Mouse (Mus musculus) telencephalon, adult 2 months (tissue): ENCODE results near the gene Plekhm3.

Source experiments
- DNase-seq: peaks from one replicate; pipeline ENCODE4 v3.0.0-alpha.2; 2011; ENCODE audit warnings: low read depth, low spot score

Gene Plekhm3

DNA sequence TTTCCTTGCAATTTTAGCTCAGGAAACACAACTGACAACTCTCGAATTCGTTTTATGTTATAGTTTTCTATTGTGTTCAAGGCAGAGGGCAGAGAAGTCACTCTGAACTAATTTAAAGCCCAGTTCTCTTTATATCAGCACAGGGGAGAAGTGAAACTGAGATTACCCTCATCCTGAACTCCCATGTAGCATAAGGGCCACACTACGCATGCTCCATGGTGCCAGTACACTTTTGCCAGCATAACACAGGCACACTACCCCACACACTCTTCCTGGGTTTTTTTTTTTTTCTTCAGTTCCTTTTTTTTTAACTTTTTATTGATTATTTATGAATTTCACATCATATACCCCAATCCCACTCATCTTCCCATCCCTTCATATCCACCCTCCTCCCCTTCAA is 28.1 kb downstream of the Plekhm3 start:
- DNase-seq, result no peak

- DNase-seq, result no peak
Measured at GRCm38 (mm10) chr1:64927437-64928274, 29.0 kb downstream of the Plekhm3 start.

DNA sequence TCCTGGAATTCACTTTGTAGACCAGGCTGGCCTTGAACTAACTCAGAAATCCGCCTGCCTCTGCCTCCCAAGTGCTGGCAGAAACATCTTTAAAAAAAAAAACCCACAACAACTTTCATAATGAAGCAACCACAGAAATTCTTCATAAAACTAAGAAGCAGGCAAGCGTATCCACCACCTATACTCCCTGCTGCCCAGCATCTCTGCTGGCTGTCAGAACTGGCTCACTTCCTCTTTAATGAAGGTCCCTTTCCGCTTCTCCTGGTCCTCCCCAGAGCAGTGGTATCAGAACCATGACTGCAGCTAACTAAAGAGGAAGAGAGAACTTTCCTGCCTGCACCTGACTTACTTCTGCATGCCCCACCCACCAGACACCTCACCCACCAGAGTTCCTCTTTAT is 31.0 kb downstream of the Plekhm3 start:
- no peak for DNase-seq

- no peak for DNase-seq
Measured at GRCm38 (mm10) chr1:64924283-64924682, 32.3 kb downstream of the Plekhm3 start.

GRCm38 (mm10) chr1:64918810-64919528 is 37.7 kb downstream of the Plekhm3 start:
- DNase-seq, result peak; percentile 78

GRCm38 (mm10) chr1:64917966-64918365 is 38.7 kb downstream of the Plekhm3 start:
- DNase-seq, result no peak

DNA sequence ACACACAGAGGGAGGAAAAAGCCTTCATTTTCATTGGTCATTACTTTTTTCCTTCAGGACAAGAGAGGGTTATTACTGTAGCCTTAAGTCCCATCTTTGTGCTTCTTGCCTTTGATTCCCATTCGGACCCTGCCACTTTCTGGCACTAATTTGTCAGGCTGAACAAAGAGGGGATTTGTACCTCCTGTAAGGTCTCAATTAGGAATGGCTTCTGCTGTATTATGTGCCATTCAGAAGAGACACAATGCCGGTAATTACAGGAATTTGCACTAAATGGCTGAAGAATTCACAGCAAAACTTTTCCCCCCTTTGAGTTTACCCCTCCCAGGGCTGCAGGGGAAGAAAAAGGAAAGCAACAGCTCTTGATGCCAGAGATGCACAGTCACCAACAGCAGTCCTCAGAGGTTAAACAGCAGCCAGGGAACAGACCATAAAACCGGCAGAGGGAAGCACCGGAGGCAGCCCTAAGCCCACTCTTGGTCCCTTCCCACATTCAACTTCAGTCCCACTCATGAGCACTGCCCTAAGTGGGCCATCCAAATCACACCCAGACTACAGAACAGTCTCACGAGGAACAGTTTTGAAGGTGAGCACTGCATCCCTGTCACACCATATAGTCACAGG is 39.6 kb downstream of the Plekhm3 start:
- DNase-seq, result no peak

DNA sequence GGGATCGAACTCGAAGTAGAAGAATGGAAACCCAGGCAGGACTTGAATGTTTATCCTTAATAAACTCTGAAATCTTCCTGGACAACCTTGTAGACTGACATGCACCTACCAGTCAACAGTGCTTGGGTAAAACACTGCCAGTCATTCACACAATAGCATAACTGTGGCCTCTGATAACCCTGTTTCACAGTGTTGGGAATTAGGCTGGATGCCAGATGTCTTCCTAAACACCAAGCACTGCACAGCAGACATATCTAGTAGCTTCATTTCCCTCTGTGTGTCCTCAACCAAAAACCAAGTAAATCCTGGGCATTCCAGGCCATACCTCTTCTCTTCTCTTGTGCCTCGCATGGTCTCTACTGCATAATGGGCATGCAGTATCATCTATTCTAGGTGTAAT is 42.3 kb downstream of the Plekhm3 start:
- no peak for DNase-seq

DNA sequence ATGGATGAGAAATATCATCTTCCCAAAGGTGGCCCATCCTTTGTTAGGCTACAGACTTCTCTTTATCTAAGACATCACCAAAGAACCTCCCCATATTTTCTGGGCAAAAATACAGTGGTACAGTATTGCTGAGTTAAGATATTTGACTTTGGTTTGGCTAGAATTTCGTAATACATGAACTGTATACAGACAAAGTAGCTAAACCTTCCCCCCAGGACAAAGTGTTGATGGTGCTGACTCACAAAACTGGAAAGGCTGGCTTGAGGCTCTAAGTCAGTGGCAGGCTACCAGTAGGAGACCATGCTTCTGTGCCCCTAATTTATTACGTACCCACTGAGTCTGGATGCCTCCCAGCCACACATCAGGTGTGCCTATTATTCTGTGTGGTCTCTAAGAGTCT is 48.9 kb downstream of the Plekhm3 start:
- no peak for DNase-seq

DNA sequence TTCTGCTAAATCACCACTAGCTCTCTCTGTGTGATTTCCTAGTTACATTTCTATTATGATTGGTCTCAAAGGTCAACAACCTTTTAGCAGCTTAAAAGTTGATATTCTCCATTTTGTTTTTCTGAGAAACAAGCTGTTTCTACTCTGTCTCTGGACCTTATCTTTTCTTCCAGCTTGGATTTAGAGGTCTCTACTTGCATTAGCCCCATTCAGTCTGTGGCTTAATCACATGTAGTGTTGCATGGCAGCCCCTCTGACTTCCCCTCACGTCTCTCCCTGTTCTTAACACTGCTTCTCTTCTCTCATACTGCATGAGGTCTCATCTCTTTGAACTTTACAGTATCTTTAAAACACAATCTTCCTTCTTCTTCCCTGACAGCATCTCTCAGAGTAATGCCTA is 50.4 kb downstream of the Plekhm3 start:
- DNase-seq, result no peak

DNA sequence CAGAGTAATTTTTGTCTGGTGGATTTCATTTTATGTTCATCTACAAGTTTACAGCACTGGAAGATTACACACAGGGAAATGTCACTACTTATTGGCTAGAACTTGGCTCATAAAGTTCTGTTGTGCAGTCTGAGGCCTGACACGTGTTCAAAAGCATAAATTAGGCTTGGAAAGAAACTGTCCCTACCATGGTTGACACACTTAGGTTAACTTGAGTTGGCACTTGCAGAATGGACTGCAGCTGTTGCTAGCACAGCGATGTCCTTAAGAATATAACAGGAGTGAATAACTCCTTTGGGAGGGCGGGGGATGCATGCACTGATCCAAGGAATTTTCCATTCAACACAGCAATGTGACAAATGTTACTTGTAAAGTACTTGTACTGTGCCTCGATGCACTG is 53.2 kb downstream of the Plekhm3 start:
- DNase-seq, result no peak

DNA sequence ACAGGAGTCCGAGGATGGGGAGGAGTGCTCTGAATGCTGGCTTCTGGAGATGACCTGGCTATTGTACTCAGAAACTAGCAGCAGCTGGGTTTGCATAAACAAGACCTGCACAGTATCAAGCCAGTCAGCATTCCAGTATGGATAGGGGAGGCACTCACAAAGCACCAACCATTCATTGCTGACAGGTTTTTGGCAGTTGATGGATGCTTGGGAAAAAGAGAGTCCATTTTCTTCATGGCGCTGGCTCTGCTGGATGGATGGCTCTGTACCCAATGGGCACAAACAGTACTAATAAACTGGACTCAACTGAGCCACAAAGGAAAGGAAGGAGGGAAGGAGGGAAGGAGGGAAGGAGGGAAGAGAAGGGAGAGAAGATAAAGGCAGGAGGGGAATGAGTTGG is 53.8 kb downstream of the Plekhm3 start:
- DNase-seq, result no peak

GRCm38 (mm10) chr1:64899763-64900162 is 56.9 kb downstream of the Plekhm3 start:
- DNase-seq, result no peak

DNA sequence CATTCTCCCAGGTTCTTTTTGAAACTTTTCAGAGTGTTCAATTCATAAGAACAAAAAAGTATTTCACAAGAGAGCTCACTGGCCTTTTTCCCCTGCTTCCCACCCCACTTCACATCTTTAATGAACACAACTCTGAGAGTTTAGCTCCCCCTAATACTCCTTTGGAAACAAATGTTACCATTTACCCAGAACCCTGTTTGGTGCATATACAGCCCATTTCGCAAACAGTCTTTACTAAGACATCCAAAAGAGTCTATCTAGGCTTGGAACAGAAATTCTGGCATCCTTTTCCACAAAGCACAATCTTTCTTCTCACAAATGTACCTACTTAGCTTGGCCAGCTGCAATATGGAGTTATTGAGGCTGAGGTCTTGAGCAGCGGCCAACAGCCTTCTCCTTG is 59.1 kb downstream of the Plekhm3 start:
- no peak for DNase-seq

DNA sequence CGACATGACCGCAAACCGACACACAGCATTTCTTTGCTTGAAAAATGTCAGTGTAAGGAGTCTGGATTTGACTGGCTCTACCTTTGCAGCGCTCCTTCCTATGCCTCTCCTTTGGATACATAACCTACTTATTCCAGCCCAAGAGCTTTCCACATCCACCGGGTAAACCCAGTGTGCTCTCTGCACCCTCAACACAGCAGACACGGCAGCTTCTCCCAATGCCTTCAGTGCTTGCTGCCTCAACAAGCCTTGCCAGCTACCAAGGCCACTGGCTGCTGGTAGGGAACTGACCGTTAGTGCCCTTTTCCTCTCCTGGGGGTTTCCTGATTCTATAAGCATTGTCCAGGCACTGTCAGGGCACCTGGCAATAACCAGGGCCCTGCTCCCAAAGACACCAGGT is 62.8 kb downstream of the Plekhm3 start:
- DNase-seq, result no peak

GRCm38 (mm10) chr1:64891332-64891731 is 65.3 kb downstream of the Plekhm3 start:
- no peak for DNase-seq

DNA sequence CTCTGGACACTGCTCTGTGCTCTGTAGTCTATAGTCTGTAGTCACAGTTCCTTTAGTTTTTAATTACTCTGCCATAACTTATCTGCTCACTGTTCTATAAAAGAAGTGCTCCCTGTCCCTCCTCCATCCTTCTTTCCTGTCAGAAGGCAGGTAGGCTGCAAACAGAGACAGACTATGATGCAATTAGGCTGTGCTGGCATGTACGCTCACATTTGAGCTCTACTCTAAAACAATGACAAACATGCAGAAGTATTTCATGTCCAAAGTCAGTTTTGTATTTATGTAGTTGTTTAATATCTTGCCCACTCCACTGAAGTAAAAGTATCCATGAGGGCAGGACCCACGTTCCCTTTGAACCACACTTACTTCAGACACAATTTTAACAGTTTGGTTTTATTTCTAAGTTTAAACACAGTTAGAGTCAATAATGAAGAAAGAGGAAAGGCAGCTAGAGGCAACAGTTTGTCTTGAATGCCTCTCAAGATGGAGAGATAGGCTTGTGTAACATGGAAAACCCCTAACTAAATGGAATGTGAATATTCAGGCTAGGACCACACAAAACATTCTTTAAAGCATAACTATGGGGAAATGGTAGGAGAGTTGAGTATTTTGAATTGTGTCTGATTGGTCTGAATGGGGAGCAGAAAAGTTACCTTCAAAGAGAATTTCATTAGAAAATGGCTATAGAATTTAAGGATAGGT is 69.0 kb downstream of the Plekhm3 start:
- no peak for DNase-seq

- no peak for DNase-seq
Measured at GRCm38 (mm10) chr1:64886718-64887117, 69.9 kb downstream of the Plekhm3 start.

GRCm38 (mm10) chr1:64885328-64885727 is 71.3 kb downstream of the Plekhm3 start:
- peak; percentile 52 for DNase-seq

- DNase-seq, result no peak
Measured at GRCm38 (mm10) chr1:64884007-64884406, 72.6 kb downstream of the Plekhm3 start.

DNA sequence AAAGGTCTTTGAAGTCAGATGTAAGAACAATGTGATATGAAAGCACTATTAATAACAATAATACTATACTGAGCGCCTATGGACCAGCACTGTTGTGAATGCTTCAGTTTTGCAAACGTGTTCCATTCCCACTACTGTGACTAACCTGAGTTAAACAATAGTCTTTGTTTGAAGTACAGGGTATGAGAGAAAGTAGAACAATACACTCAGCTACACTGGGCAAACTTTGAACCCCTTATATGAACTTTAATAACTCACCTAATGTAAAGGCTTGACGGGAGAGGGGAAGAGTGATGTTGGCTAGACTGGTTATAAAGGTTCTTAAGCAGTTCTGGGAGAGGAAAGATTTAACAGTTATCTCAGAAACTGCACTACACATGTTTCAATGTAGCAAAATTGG is 76.0 kb downstream of the Plekhm3 start:
- no peak for DNase-seq

- DNase-seq, result no peak
Measured at GRCm38 (mm10) chr1:64878795-64879240, 77.8 kb downstream of the Plekhm3 start.
